Mouse (Mus musculus) left cerebral cortex, postnatal 10 days (tissue): ENCODE data around the gene Gm20388. TPM values are rescaled to one million over a fixed set of nuclear protein-coding genes. Genes with fewer than 3 reads are reported as not detected.

Source experiments
- DNase-seq, 2 experiments: peaks; one replicate each; pipeline ENCODE4 v3.0.0; 2021 to 2022; ENCODE audit warnings: low spot score in 2 of 2, mixed read lengths in 1 of 2; ENCODE audit errors: extremely low spot score in 1 of 2
- intact Hi-C: fragments of 180-260 bp; cut with DNase I; formaldehyde crosslinking; loops from one replicate; pipeline ENCODE4 v1.15.1; 2025
- total RNA-seq, 2 experiments: library from RNA; stranded (reverse); gene quantifications; 2 replicates each; pipeline ENCODE4 v1.2.3; 2021

Gm20388 gene
- total RNA-seq, 2 experiments from 2014 or later = 4.4 to 9.0 TPM

GRCm38 (mm10) chr8:121643384-121643783 lies 1732.7 kb downstream of the Gm20388 start:
- intact Hi-C loops = no loop called here
- DNase-seq = no peak

GRCm38 (mm10) chr8:121647511-121648215 lies 1737.0 kb downstream of the Gm20388 start:
- intact Hi-C loops = loop anchor here (5.0 kb wide), 1 partner anchor 40 kb away; no protein-coding TSS in a partner anchor
- no peak for DNase-seq

- intact Hi-C loops = loop anchor here (5.0 kb wide), 1 partner anchor 41 kb away; no protein-coding TSS in a partner anchor
- DNase-seq = no peak
These were observed 1737.8 kb downstream of the Gm20388 start for GRCm38 (mm10) chr8:121648451-121648850.

- intact Hi-C loops = loop anchor here (5.0 kb wide), 1 partner anchor 42 kb away; no protein-coding TSS in a partner anchor
- no peak for DNase-seq
These were observed 1738.8 kb downstream of the Gm20388 start for GRCm38 (mm10) chr8:121649423-121649822.

GRCm38 (mm10) chr8:121649904-121650303 lies 1739.3 kb downstream of the Gm20388 start:
- intact Hi-C loops = loop anchor here (5.0 kb wide), 3 partner anchors 43 to 192 kb away; no protein-coding TSS in a partner anchor
- DNase-seq = no peak

- intact Hi-C loops = loop anchor here (5.0 kb wide), 2 partner anchors 82 to 192 kb away; no protein-coding TSS in a partner anchor
- DNase-seq = no peak
These were observed 1740.0 kb downstream of the Gm20388 start for GRCm38 (mm10) chr8:121650389-121651307.

GRCm38 (mm10) chr8:121651308-121651873 lies 1740.8 kb downstream of the Gm20388 start:
- intact Hi-C loops = loop anchor here (5.0 kb wide), 2 partner anchors 81 to 191 kb away; no protein-coding TSS in a partner anchor
- DNase-seq = peak in 1 of 2 experiments; percentile 61

- intact Hi-C loops = loop anchor here (5.0 kb wide), 2 partner anchors 80 to 190 kb away; no protein-coding TSS in a partner anchor
- DNase-seq = peak in 1 of 2 experiments; percentile 77
These were observed 1741.3 kb downstream of the Gm20388 start for GRCm38 (mm10) chr8:121651874-121652361.

- intact Hi-C loops = loop anchor here (5.0 kb wide), 2 partner anchors 79 to 189 kb away; no protein-coding TSS in a partner anchor
These were observed 1742.2 kb downstream of the Gm20388 start, which contains the start of gene Zcchc14 for GRCm38 (mm10) chr8:121652774-121653323. TSS of gene Zcchc14 (minus strand) at chr8:121652901.

GRCm38 (mm10) chr8:121653340-121654019 lies 1742.8 kb downstream of the Gm20388 start:
- intact Hi-C loops = loop anchor here (5.0 kb wide), 2 partner anchors 79 to 189 kb away; no protein-coding TSS in a partner anchor
- peak in 1 of 2 experiments; percentile 57 for DNase-seq

More at GRCm38 (mm10) chr8:121652774-121653323, 1742.2 kb downstream of the Gm20388 start, which contains the start of gene Zcchc14:
- DNase-seq = peak; percentile 99 to 100

GRCm38 (mm10) chr8:121654131-121654530 lies 1743.5 kb downstream of the Gm20388 start:
- DNase-seq = no peak
- intact Hi-C loops = loop anchor here (5.0 kb wide), 2 partner anchors 78 to 188 kb away; no protein-coding TSS in a partner anchor

- intact Hi-C loops = loop anchor here (5.0 kb wide), 2 partner anchors 77 to 187 kb away; no protein-coding TSS in a partner anchor
- no peak for DNase-seq
These were observed 1744.4 kb downstream of the Gm20388 start for GRCm38 (mm10) chr8:121654966-121655494.

GRCm38 (mm10) chr8:121660602-121661001 lies 1750.0 kb downstream of the Gm20388 start:
- intact Hi-C loops = no loop called here
- DNase-seq = no peak

- DNase-seq = no peak
- intact Hi-C loops = no loop called here
These were observed 1751.2 kb downstream of the Gm20388 start for GRCm38 (mm10) chr8:121661631-121662357.

GRCm38 (mm10) chr8:121663101-121663500 lies 1752.5 kb downstream of the Gm20388 start:
- no peak for DNase-seq
- intact Hi-C loops = no loop called here

- intact Hi-C loops = no loop called here
- peak in 1 of 2 experiments; percentile 89 for DNase-seq
These were observed 1754.7 kb downstream of the Gm20388 start for GRCm38 (mm10) chr8:121665329-121665728.
